Mouse (Mus musculus) cerebellum, adult 2 months (tissue): ENCODE results near the gene Rbm33. TPM values are rescaled to one million over a fixed set of nuclear protein-coding genes. Genes with fewer than 3 reads are reported as not detected.

Experiments used
- DNase-seq, 2 experiments: peaks; one replicate each; pipeline ENCODE4 v3.0.0; 2021
- H3K27ac ChIP-seq: fragments of 200-500 bp; 2 replicates; pipeline ENCODE4 v1.5.1; 2012; ENCODE audit warnings: low read length, control low read depth, inconsistent platforms; ENCODE audit not compliant: insufficient read depth
- H3K27me3 ChIP-seq: fragments of 200-500 bp; 2 replicates; pipeline ENCODE4 v1.6.1; 2012; ENCODE audit warnings: inconsistent platforms, mild to moderate bottlenecking, low read length, moderate library complexity; ENCODE audit not compliant: control insufficient read depth, insufficient read depth
- H3K4me1 ChIP-seq: fragments of 200-500 bp; 2 replicates; pipeline ENCODE4 v1.6.1; 2011; ENCODE audit warnings: low read length; ENCODE audit not compliant: control insufficient read depth, insufficient read depth
- H3K4me3 ChIP-seq: fragments of 200-500 bp; replicated peaks from 2 replicates; pipeline ENCODE3; 2011; ENCODE audit warnings: mild to moderate bottlenecking, low read depth, low read length, control low read depth; ENCODE audit not compliant: insufficient read depth
- CTCF ChIP-seq: fragments of 200-500 bp; IDR thresholded peaks from 2 replicates; pipeline ENCODE4 v1.5.1; 2011; ENCODE audit warnings: low read depth, mild to moderate bottlenecking, control low read depth, low read length, moderate library complexity, borderline replicate concordance; ENCODE audit not compliant: insufficient read depth
- POLR2A ChIP-seq: fragments of 200-500 bp; IDR thresholded peaks from 2 replicates; pipeline ENCODE4 v1.6.1; 2011; ENCODE audit warnings: low read length, control low read depth, borderline replicate concordance; ENCODE audit not compliant: insufficient read depth
- WGBS: fragments of 180-500 bp; shearing (Covaris S2); methylation state at CpG from one replicate; pipeline ENCODE4 v1.1.7; 2018; 5-methylcytosine and 5-hydroxymethylcytosine counted together
- polyA plus RNA-seq: library from polyadenylated mRNA; depleted of rRNA; stranded (reverse); fragments of >200 nt; gene quantifications from 2 replicates; pipeline ENCODE4 v1.2.3, GENCODE M21; 2012

Rbm33 gene
- polyA plus RNA-seq, 1 experiment: 52.4 TPM

DNA sequence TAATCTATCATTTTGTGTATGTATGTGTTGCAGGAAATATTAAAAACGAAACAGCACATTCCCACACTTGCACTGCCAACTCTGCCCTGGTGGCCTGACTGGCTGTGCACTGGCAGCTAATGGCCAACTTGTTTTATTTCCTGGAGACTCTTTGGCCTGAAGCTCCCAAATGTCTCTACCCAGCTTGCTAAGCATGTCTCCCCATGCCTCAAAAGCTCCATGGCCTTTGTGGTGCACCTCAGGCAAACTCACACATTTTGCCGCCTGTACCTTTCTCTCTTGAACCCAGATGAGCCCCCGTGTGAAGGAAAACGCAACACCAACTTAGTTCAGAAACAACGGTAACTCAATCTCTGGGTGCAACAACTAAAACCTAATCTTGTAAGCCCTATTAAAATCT, 136.2 kb downstream of the Rbm33 start:
- H3K27ac ChIP-seq: no peak overlapping the region
- 83% methylated on average over 5 of the region's 5 CpGs for WGBS
- DNase-seq: no peak
- H3K27me3 ChIP-seq: no peaks in the 10 kb centered on the region; the same call in 1 of the 2 replicates
- TF ChIP-seq POLR2A (no peak), CTCF (no peak)
- no peak overlapping the region for H3K4me3 ChIP-seq
- no peaks in the 10 kb centered on the region for H3K4me1 ChIP-seq

- H3K27me3 ChIP-seq: no peaks in the 10 kb centered on the region; the same call in 1 of the 2 replicates
- H3K4me1 ChIP-seq: no peaks in the 10 kb centered on the region
- TF ChIP-seq CTCF: no peak
- TF ChIP-seq POLR2A: no peak
- no peak for DNase-seq
- H3K4me3 ChIP-seq: no peak overlapping the region
- no peak overlapping the region for H3K27ac ChIP-seq
- WGBS: 37% methylated on average over 3 of the region's 3 CpGs
Observed at GRCm38 (mm10) chr5:28453523-28453922, 136.6 kb downstream of the Rbm33 start.

GRCm38 (mm10) chr5:28454546-28454945, 137.6 kb downstream of the Rbm33 start:
- DNase-seq: no peak
- 74% methylated on average over 6 of the region's 6 CpGs for WGBS
- H3K4me3 ChIP-seq: no peak overlapping the region
- H3K27ac ChIP-seq: no peak overlapping the region
- TF ChIP-seq POLR2A: no peak
- TF ChIP-seq CTCF: no peak
- H3K4me1 ChIP-seq: no peaks in the 10 kb centered on the region
- no peaks in the 10 kb centered on the region; the same call in 1 of the 2 replicates for H3K27me3 ChIP-seq

DNA sequence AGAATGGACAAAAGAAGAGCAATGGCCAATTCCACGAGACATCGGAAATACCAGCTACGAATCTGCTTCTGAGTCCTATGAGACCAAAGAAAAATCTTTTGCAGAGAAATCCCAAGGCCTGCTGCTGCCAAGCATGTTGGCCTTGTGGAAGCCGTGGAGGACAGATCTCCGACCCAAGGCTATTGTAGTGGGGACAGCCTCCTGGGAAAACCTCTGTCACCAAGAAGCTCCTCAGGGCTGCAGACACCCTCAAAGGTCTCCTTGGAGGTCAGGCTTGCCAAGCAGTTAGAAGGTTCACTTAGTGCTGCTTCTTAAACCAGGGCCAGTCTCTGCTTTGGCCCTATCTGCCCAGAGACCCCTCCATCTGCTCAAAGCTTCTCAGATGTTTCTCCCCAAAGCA, 138.8 kb downstream of the Rbm33 start:
- H3K4me3 ChIP-seq: no peak overlapping the region
- H3K4me1 ChIP-seq: no peaks in the 10 kb centered on the region
- H3K27ac ChIP-seq: no peak overlapping the region
- TF ChIP-seq POLR2A (no peak), CTCF (no peak)
- WGBS: 85% methylated on average over 5 of the region's 5 CpGs
- peaks cover 1% of the 10 kb centered on the region; the same call in 1 of the 2 replicates for H3K27me3 ChIP-seq
- DNase-seq: no peak

GRCm38 (mm10) chr5:28456366-28456765, 139.4 kb downstream of the Rbm33 start:
- Histone ChIP-seq H3K27ac (no peak overlapping the region), H3K27me3 (peaks cover 4% of the 10 kb centered on the region; the same call in 1 of the 2 replicates), H3K4me1 (no peaks in the 10 kb centered on the region), H3K4me3 (no peak overlapping the region)
- WGBS: 97% methylated on average over 1 of the region's 1 CpGs
- TF ChIP-seq POLR2A: no peak
- TF ChIP-seq CTCF: no peak
- DNase-seq: no peak

DNA sequence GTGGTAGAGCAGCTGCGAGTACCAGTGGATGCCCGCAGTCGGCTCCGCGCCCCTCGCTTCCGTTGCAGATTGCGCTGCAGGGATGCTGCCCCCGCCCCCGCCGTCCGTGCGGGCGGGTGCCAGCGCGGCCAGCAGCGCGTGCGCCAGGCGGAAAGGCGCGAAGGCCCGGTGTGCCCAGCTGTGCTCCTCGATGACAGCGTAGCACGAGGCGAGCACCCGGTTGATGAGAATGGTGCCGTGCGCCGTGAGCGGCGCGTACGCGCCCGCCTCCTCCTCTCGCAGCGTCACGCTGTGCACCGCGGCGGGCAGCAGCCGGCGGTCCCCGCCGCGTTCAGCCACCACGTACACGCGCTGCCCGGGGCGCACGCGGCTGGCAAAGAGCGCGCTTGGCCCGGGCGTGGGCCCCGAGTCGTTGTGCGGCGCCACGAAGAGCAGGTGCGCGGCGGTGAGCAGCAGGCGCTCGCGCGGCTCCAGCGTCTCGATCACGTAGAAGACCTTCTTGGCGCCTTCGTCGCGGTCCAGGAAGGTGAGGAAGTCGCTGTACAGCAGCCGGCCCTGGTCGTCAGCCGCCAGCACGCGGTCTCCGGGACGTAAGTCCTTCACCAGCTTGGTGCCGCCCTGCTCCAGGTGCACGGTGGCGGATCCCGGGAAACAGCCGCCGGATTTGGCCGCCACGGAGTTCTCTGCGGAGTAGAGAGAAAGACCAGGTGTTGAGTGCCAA, 141.2 kb downstream of the Rbm33 start:
- H3K4me3 ChIP-seq: no peak overlapping the region
- no peak for DNase-seq
- H3K4me1 ChIP-seq: no peaks in the 10 kb centered on the region
- TF ChIP-seq CTCF (no peak), POLR2A (no peak)
- WGBS: under 1% methylated on average over 95 of the region's 95 CpGs
- H3K27ac ChIP-seq: no peak overlapping the region
- H3K27me3 ChIP-seq: peaks cover 4% of the 10 kb centered on the region; the same call in 1 of the 2 replicates

DNA sequence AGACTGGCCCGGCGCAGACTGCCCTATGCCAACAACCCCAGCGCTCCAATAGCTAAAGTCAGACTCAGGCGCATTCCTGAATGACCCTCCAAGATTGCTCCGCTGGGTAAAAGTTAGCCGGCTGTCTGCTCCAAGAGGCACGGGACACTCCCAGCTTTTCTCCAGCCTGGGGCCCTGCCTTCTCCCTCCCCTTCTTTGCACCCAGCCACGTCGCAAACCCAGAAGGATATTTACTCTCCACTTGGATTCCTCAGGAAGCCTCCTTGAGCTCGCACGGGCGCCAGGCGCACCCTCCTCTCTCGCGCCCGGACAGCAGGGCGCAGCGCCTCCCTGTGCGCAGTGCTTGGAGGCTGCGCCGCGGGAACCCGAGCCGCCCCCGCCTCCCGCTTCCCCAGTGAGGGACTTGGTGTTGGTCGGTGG, 141.9 kb downstream of the Rbm33 start:
- no peaks in the 10 kb centered on the region for H3K4me1 ChIP-seq
- no peak overlapping the region for H3K27ac ChIP-seq
- H3K4me3 ChIP-seq: no peak overlapping the region
- no peak for TF ChIP-seq CTCF
- no peak for TF ChIP-seq POLR2A
- 3% methylated on average over 27 of the region's 27 CpGs for WGBS
- no peak for DNase-seq
- peaks cover 4% of the 10 kb centered on the region; the same call in 1 of the 2 replicates for H3K27me3 ChIP-seq

DNA sequence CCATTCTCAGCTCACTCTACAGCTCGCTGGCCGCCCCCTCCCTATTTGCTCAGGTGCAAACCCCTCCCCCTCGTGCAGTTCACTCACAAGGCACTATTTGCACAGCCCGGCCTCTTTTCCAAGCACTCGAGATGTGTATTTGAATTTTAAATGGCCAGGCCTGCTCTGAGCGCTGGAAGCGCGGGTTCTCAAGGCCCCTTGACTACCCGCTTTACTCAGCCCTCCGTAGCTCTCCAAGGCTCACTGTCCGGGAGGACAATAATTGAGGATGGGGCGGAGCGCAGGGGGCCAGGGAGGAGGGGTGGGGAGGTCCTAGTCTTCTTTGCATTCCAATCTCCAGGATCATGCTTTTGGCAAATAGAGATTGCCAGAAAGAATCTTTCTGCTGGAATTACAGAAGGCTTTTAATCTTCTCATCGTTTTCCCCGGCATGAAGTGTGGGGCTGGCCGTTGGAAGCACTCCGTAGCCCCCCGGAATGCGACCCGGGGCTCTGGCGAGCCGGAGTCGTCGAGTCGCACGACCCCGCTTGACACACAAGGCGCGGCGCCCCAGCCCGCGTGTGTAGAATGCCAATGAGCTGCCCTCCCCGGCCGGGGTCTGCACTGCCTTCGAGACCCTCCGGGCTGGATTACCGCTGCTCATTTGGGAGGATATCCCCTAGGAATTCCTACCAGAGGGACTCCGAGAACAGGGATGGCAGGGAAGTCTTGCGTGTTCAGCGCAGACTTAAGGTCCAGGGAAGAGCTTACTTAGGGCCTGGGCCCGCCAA, 142.7 kb downstream of the Rbm33 start:
- WGBS: 2% methylated on average over 41 of the region's 41 CpGs
- TF ChIP-seq POLR2A: no peak
- no peak for TF ChIP-seq CTCF
- Histone ChIP-seq H3K27me3 (peaks cover 4% of the 10 kb centered on the region; the same call in 1 of the 2 replicates), H3K27ac (no peak overlapping the region), H3K4me3 (no peak overlapping the region), H3K4me1 (no peaks in the 10 kb centered on the region)
- no peak for DNase-seq
